Mouse (Mus musculus): ENCODE data around the gene Nbea. TPM values are rescaled to one million over a fixed set of nuclear protein-coding genes. Genes with fewer than 3 reads are reported as not detected.

The Nbea gene
- polyA plus RNA-seq, 1 experiment: not detected

- Histone ChIP-seq H3K9me3 (ENCODE audit: control insufficient read depth, low read length) (no peaks in the 10 kb centered on the region), H3K4me1 (ENCODE audit: control insufficient read depth) (no peaks in the 10 kb centered on the region), H3K36me3 (ENCODE audit: control insufficient read depth) (no peaks in the 10 kb centered on the region), H3K4me3 (replicated peaks) (no peak overlapping the region), H3K27me3 (ENCODE audit: control insufficient read depth) (no peaks in the 10 kb centered on the region)
- TF ChIP-seq GATA1 (IDR thresholded peaks at IDR 0.05; ENCODE audit: low read length) (no peak), TAL1 (IDR thresholded peaks at IDR 0.05; ENCODE audit: low read length) (no peak)
These were observed 505.8 kb downstream of the Nbea start for GRCm38 (mm10) chr3:55677691-55678090.

- TF ChIP-seq TAL1 (IDR thresholded peaks at IDR 0.05; ENCODE audit: low read length): no peak
- no peak for TF ChIP-seq GATA1 (IDR thresholded peaks at IDR 0.05; ENCODE audit: low read length)
These were observed 509.3 kb downstream of the Nbea start for GRCm38 (mm10) chr3:55674185-55674584.

DNA sequence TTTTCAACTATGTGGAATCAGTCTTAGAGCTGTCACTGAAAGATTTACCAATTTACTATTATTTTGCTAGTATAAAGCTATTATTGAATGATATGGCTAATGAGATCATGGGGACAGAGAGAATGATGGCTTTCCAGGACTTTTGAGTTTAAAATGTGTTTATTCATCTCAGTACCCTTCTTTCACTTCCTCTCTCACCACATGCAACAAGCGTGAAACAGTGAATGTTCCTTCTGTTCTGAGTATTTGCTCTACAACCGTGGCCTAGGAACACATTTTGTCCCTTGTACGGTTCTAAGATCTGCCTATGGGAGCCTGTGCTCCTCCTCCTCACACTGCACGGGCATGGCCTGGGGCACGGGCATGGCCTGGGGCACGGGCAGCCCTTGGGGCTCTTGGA lies 516.5 kb downstream of the Nbea start:
- Histone ChIP-seq H3K9me3 (ENCODE audit: control insufficient read depth, low read length) (no peaks in the 10 kb centered on the region), H3K4me1 (ENCODE audit: control insufficient read depth) (no peaks in the 10 kb centered on the region), H3K36me3 (ENCODE audit: control insufficient read depth) (no peaks in the 10 kb centered on the region), H3K4me3 (replicated peaks) (no peak overlapping the region), H3K27me3 (ENCODE audit: control insufficient read depth) (no peaks in the 10 kb centered on the region)
- TF ChIP-seq GATA1 (IDR thresholded peaks at IDR 0.05; ENCODE audit: low read length) (no peak), TAL1 (IDR thresholded peaks at IDR 0.05; ENCODE audit: low read length) (no peak)

More at GRCm38 (mm10) chr3:55674185-55674584, 509.3 kb downstream of the Nbea start:
- no peaks in the 10 kb centered on the region for H3K27me3 ChIP-seq (ENCODE audit: control insufficient read depth)
- no peaks in the 10 kb centered on the region for H3K9me3 ChIP-seq (ENCODE audit: control insufficient read depth, low read length)
- no peaks in the 10 kb centered on the region for H3K36me3 ChIP-seq (ENCODE audit: control insufficient read depth)
- no peak overlapping the region for H3K4me3 ChIP-seq (replicated peaks)
- H3K4me1 ChIP-seq (ENCODE audit: control insufficient read depth): no peaks in the 10 kb centered on the region

DNA sequence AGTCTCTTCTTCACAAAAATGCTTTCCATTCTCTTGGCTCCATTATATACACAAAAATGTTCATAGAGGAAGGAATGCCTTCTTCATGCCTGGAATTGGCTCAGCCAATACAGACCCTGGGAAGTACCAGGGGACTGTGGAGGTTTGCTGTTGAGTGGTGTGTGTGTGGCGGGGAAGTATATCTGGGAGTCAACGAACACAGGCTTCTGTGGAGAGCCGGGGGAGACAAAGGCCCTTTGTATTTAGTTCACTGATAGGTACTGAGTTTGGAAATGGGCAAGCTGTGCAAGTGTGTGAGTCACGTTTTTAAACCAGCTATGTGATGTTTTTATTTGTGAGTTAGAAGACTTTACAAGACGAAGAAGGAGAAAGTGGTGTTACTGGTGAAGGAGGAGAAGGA lies 517.6 kb downstream of the Nbea start:
- Histone ChIP-seq H3K36me3 (ENCODE audit: control insufficient read depth) (no peaks in the 10 kb centered on the region), H3K4me1 (ENCODE audit: control insufficient read depth) (no peaks in the 10 kb centered on the region)
- TF ChIP-seq TAL1 (IDR thresholded peaks at IDR 0.05; ENCODE audit: low read length) (no peak), GATA1 (IDR thresholded peaks at IDR 0.05; ENCODE audit: low read length) (no peak)

GRCm38 (mm10) chr3:55664713-55665112 lies 518.8 kb downstream of the Nbea start:
- TF ChIP-seq GATA1 (IDR thresholded peaks at IDR 0.05; ENCODE audit: low read length): no peak
- no peak for TF ChIP-seq TAL1 (IDR thresholded peaks at IDR 0.05; ENCODE audit: low read length)
- Histone ChIP-seq H3K9me3 (ENCODE audit: control insufficient read depth, low read length) (no peaks in the 10 kb centered on the region), H3K27me3 (ENCODE audit: control insufficient read depth) (no peaks in the 10 kb centered on the region), H3K4me3 (replicated peaks) (no peak overlapping the region), H3K4me1 (ENCODE audit: control insufficient read depth) (no peaks in the 10 kb centered on the region), H3K36me3 (ENCODE audit: control insufficient read depth) (no peaks in the 10 kb centered on the region)

More for the DNA sequence above, 517.6 kb downstream of the Nbea start:
- Histone ChIP-seq H3K4me3 (replicated peaks) (no peak overlapping the region), H3K9me3 (ENCODE audit: control insufficient read depth, low read length) (no peaks in the 10 kb centered on the region), H3K27me3 (ENCODE audit: control insufficient read depth) (no peaks in the 10 kb centered on the region)

DNA sequence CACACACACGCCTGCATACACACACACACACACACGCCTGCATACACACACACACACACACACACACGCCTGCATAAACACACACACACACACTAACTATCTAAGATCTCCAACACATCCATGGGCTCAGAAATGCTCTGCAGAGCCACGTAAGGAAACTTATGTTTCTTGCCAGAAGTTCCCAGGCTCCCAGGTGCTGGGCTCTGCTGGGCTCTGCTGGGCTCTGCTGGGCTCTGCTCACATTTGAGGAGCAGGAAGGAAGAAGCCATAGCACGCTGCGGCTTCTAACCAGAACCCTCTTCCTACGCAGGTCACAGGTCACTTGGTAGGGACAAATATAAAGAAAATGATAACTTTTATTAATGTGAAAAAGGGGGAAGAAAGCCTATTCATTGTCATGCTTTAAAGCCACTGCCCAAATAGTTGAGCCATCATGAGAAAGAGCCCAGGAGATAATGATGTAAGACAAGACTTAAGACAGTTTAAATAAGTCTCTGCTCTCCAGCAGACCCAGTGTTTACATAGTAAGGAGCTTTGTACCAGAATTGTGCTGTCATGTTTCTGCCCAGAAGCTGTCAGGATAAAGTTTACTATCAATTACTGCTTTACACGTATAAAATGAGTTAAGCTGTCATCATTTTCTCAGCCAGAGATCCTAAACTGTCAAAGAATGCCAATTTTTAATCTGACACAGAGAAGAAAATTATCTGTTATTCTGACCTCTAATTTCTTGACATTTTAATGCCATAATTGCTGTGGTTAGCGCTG lies 521.6 kb downstream of the Nbea start:
- no peaks in the 10 kb centered on the region for H3K27me3 ChIP-seq (ENCODE audit: control insufficient read depth)
- no peak for TF ChIP-seq GATA1 (IDR thresholded peaks at IDR 0.05; ENCODE audit: low read length)
- TF ChIP-seq TAL1 (IDR thresholded peaks at IDR 0.05; ENCODE audit: low read length): no peak

DNA sequence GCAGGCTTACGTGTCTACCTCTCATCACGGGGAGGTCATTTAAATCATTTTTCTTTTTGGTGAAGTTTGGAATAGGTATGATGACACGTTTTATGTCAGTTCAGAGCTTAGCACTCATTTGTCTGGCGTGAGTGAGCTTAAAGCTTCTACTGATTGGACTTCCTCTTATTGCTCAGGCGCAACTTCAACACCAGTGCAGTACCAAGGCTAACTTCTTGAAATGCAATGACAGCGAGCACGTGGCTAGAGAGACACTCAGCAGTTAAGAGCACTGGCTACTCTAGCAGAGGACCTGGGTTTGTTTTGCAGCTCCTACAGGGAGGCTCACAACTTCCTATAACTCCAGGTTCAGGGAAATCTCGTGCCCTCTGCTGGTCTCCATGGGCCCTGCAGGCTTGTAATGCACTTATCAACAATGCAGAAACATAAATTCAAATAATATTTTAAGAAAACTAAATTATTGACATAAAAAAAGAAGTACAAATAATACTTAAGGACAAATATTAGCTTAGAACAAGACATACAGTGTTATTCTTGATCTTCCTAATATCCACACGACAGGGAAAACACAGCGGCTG lies 523.2 kb downstream of the Nbea start:
- Histone ChIP-seq H3K9me3 (ENCODE audit: control insufficient read depth, low read length) (no peaks in the 10 kb centered on the region), H3K4me3 (replicated peaks) (no peak overlapping the region), H3K36me3 (ENCODE audit: control insufficient read depth) (no peaks in the 10 kb centered on the region), H3K4me1 (ENCODE audit: control insufficient read depth) (no peaks in the 10 kb centered on the region), H3K27me3 (ENCODE audit: control insufficient read depth) (no peaks in the 10 kb centered on the region)
- TF ChIP-seq GATA1 (IDR thresholded peaks at IDR 0.05; ENCODE audit: low read length) (no peak), TAL1 (IDR thresholded peaks at IDR 0.05; ENCODE audit: low read length) (no peak)

More for the DNA sequence above, 521.6 kb downstream of the Nbea start:
- Histone ChIP-seq H3K36me3 (ENCODE audit: control insufficient read depth) (no peaks in the 10 kb centered on the region), H3K4me1 (ENCODE audit: control insufficient read depth) (no peaks in the 10 kb centered on the region), H3K9me3 (ENCODE audit: control insufficient read depth, low read length) (no peaks in the 10 kb centered on the region), H3K4me3 (replicated peaks) (no peak overlapping the region)

GRCm38 (mm10) chr3:55659558-55660215 lies 523.8 kb downstream of the Nbea start:
- Histone ChIP-seq H3K9me3 (ENCODE audit: control insufficient read depth, low read length) (no peaks in the 10 kb centered on the region), H3K4me3 (replicated peaks) (no peak overlapping the region), H3K27me3 (ENCODE audit: control insufficient read depth) (no peaks in the 10 kb centered on the region), H3K36me3 (ENCODE audit: control insufficient read depth) (no peaks in the 10 kb centered on the region), H3K4me1 (ENCODE audit: control insufficient read depth) (no peaks in the 10 kb centered on the region)
- TF ChIP-seq GATA1 (IDR thresholded peaks at IDR 0.05; ENCODE audit: low read length): no peak
- TF ChIP-seq TAL1 (IDR thresholded peaks at IDR 0.05; ENCODE audit: low read length): no peak

DNA sequence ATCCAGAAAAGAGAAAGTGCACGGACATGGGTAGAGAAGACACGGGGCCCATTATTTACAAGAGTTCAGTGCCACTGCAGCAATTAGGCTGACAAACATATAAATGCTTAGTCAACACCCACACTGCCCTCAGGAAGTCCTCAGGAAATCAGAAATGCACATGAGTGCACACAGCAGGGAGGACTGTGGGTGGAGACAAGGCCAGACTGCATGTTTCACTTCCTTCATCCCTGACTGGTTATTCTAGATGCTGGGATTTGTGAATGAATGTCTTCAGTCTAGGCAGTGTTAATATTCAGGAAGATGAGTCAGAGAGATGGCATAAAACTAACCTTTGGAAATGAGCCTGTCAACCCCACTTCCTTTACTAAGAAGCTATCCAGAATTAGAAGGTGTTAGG lies 531.2 kb downstream of the Nbea start:
- H3K9me3 ChIP-seq (ENCODE audit: control insufficient read depth, low read length): no peaks in the 10 kb centered on the region
- no peaks in the 10 kb centered on the region for H3K36me3 ChIP-seq (ENCODE audit: control insufficient read depth)
- no peaks in the 10 kb centered on the region for H3K4me1 ChIP-seq (ENCODE audit: control insufficient read depth)
- TF ChIP-seq GATA1 (IDR thresholded peaks at IDR 0.05; ENCODE audit: low read length) (no peak), TAL1 (IDR thresholded peaks at IDR 0.05; ENCODE audit: low read length) (no peak)
- no peaks in the 10 kb centered on the region for H3K27me3 ChIP-seq (ENCODE audit: control insufficient read depth)
- H3K4me3 ChIP-seq (replicated peaks): no peak overlapping the region

All from erythroblast, embryonic 14.5 days (primary cell).